Mouse (Mus musculus): ENCODE measurements at regions not wholly inside any gene's neighbourhood (a gene's known extent, or its start where the extent isn't known, plus 50 kb on each side); places are given as distances from the start of the nearest gene placed in this dataset.
"Not testable (repeated sequence)": the region's sequence is repeated elsewhere in the genome, so short reads cannot be mapped to it uniquely, and the experiment has no call there.

DNA sequence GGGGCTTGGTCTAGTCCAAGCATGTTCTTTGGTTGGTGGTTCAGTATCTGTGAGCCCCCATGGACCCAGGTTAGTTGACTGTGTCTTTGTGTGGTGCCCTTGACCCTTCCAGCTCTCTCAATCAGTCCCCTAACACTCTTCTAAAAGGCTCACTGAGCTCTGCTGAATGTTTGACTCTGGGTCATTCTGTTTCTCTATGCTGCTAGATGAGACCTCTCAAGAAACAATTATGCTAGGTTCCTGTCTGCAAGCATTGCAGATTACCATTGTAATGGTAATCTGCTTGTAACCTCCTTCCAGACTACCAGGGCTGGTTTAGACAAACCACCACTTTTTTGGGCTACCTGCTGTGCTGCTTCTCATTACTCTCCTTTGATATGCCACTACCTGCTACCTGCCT is 2863.9 kb downstream of the Gm37988 start:
- Histone ChIP-seq H3K9ac (replicated peaks; ENCODE audit: low read length) (no peak overlapping the region), H3K9me3 (ENCODE audit: control insufficient read depth, low read length) (no peaks in the 10 kb centered on the region), H3K4me2 (ENCODE audit: low read length) (no peak overlapping the region), H3K4me3 (replicated peaks; ENCODE audit: low read depth, low read length) (no peak overlapping the region), H3K27me3 (ENCODE audit: control insufficient read depth, insufficient read depth, low read length) (no peaks in the 10 kb centered on the region), H3K27ac (replicated peaks; ENCODE audit: low read depth, low read length) (no peak overlapping the region), H3K36me3 (ENCODE audit: control insufficient read depth, insufficient read depth, low read length) (no peaks in the 10 kb centered on the region), H3K4me1 (ENCODE audit: control insufficient read depth, insufficient read depth, low read length) (no peaks in the 10 kb centered on the region)
- ATAC-seq (ENCODE audit: low FRiP score, low TSS enrichment) (no peak), DNase-seq (no peak)

DNA sequence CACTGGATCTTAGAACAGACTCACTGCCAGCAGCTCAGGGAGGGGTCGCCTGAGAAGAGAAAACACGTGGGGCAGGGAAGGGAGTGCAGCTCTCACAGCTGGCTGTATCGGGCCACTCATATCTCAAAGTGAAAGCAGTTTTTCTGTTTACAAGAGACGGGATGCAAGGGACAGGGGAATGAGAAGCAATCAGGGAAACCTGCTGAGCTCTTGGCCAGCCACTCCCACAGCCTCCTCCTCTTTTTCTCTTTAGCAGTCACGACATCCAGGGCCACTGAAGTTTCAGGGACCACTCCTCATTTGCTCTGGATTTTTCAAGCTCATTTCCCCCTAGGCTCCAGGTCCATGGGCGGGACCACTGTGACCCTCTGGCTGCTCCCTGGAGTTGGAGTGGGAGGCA is 2901.5 kb downstream of the Gm37988 start:
- not testable (repeated sequence) for H3K9me3 ChIP-seq (ENCODE audit: control insufficient read depth, low read length); H3K27ac ChIP-seq (replicated peaks; ENCODE audit: low read depth, low read length); H3K4me2 ChIP-seq (ENCODE audit: low read length); H3K4me1 ChIP-seq (ENCODE audit: control insufficient read depth, insufficient read depth, low read length); H3K36me3 ChIP-seq (ENCODE audit: control insufficient read depth, insufficient read depth, low read length); H3K4me3 ChIP-seq (replicated peaks; ENCODE audit: low read depth, low read length); H3K27me3 ChIP-seq (ENCODE audit: control insufficient read depth, insufficient read depth, low read length); H3K9ac ChIP-seq (replicated peaks; ENCODE audit: low read length); DNase-seq; ATAC-seq (ENCODE audit: low FRiP score, low TSS enrichment)
- 90% methylated on average over 6 of the region's 6 CpGs for WGBS

DNA sequence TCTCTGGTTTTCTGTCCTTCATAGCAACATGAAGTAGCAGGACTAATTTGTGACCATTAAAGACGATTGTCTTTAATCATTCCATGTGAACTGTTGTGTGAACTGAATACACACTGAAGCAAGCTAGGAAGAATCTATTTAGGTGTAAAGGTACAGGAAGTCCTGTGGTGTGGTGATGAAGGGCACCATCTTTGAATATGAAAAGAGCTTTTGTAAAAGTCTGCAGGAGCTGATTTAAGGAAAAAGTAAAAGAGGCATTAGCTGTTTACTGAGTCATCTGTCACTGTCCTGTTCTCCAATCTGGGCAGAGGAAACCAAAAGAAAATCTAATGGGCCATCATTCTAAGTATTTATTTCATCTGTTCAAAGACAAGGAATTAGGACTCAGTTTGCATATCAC is 2925.0 kb downstream of the Gm37988 start:
- Histone ChIP-seq H3K27ac (replicated peaks; ENCODE audit: low read depth, low read length) (no peak overlapping the region), H3K36me3 (ENCODE audit: control insufficient read depth, insufficient read depth, low read length) (no peaks in the 10 kb centered on the region), H3K4me2 (ENCODE audit: low read length) (no peak overlapping the region), H3K27me3 (ENCODE audit: control insufficient read depth, insufficient read depth, low read length) (no peaks in the 10 kb centered on the region), H3K9me3 (ENCODE audit: control insufficient read depth, low read length) (no peaks in the 10 kb centered on the region), H3K4me3 (replicated peaks; ENCODE audit: low read depth, low read length) (no peak overlapping the region), H3K4me1 (ENCODE audit: control insufficient read depth, insufficient read depth, low read length) (no peaks in the 10 kb centered on the region), H3K9ac (replicated peaks; ENCODE audit: low read length) (no peak overlapping the region)
- WGBS: 55% methylated on average over 1 of the region's 1 CpGs
- DNase-seq (no peak), ATAC-seq (ENCODE audit: low FRiP score, low TSS enrichment) (no peak)

DNA sequence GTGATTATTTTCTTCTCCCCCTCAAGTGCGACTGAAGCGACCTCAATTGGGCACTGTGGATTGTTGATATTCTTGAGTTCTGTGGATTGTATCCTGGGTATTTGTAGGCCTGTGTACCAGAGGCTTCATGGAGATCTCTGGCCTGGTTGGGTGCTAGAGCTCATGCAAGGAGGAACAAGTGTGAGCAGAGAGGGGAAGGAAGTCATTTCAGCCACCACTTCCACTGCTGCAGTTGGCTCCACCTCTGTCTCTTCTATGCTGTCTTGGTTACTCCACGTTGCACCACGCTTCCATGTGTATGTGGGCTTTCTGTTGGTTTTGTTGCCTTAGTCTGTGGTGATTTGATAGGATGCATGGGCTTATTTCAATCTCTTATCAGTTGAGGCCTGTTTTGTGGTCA is 2929.6 kb downstream of the Gm37988 start:
- 92% methylated on average over 4 of the region's 4 CpGs for WGBS
- Histone ChIP-seq H3K9me3 (ENCODE audit: control insufficient read depth, low read length) (no peaks in the 10 kb centered on the region), H3K4me1 (ENCODE audit: control insufficient read depth, insufficient read depth, low read length) (no peaks in the 10 kb centered on the region), H3K9ac (replicated peaks; ENCODE audit: low read length) (no peak overlapping the region), H3K27ac (replicated peaks; ENCODE audit: low read depth, low read length) (no peak overlapping the region), H3K36me3 (ENCODE audit: control insufficient read depth, insufficient read depth, low read length) (no peaks in the 10 kb centered on the region), H3K4me3 (replicated peaks; ENCODE audit: low read depth, low read length) (no peak overlapping the region), H3K27me3 (ENCODE audit: control insufficient read depth, insufficient read depth, low read length) (no peaks in the 10 kb centered on the region), H3K4me2 (ENCODE audit: low read length) (no peak overlapping the region)
- DNase-seq (no peak), ATAC-seq (ENCODE audit: low FRiP score, low TSS enrichment) (no peak)

DNA sequence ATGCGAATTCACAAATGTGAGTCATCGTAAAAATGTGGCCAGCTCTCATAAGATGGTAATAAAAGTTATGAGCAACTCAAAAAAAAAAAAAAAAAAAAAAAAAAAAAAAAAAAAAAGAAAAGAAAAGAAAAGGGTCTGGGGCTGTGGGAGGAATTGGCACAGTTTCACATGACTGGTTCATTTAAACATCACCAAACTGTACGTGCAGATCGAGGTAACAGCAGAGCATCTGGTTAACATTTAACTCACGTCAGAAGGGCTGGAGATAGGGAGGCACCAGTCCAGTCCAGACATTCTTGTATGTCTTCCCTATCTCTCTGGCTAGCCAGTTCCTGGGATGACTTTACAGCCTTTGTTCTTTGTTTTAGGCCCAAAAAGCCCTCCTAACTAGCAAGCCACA is 2938.2 kb downstream of the Gm37988 start:
- H3K4me2 ChIP-seq (ENCODE audit: low read length): no peak overlapping the region
- H3K9ac ChIP-seq (replicated peaks; ENCODE audit: low read length): no peak overlapping the region
- ATAC-seq (ENCODE audit: low FRiP score, low TSS enrichment): no peak
- H3K27me3 ChIP-seq (ENCODE audit: control insufficient read depth, insufficient read depth, low read length): no peaks in the 10 kb centered on the region
- H3K9me3 ChIP-seq (ENCODE audit: control insufficient read depth, low read length): no peaks in the 10 kb centered on the region
- no peaks in the 10 kb centered on the region for H3K36me3 ChIP-seq (ENCODE audit: control insufficient read depth, insufficient read depth, low read length)
- WGBS: 90% methylated on average over 5 of the region's 5 CpGs
- no peaks in the 10 kb centered on the region for H3K4me1 ChIP-seq (ENCODE audit: control insufficient read depth, insufficient read depth, low read length)
- no peak overlapping the region for H3K4me3 ChIP-seq (replicated peaks; ENCODE audit: low read depth, low read length)
- no peak overlapping the region for H3K27ac ChIP-seq (replicated peaks; ENCODE audit: low read depth, low read length)
- no peak for DNase-seq

DNA sequence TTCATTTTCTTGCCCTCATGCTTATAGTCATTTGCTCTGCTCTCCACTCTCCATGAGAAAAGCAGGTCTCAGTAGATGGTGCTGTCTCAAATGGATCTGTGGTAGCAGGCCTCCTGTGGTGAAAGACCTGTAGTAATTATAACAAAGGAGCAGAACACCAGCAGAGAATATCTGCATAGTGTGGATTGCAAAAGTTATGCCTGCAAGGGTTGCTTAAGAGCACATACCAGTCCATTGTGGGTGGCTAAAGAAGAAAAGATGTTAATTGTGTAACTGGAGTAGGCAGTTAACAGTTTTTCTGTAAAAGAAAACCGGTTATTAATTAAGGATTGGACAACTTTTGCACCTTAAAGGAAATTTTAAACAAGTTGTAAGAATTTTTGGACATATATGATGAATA is 2969.0 kb downstream of the Gm37988 start:
- DNase-seq (no peak), ATAC-seq (ENCODE audit: low FRiP score, low TSS enrichment) (no peak)
- Histone ChIP-seq H3K27me3 (ENCODE audit: control insufficient read depth, insufficient read depth, low read length) (no peaks in the 10 kb centered on the region), H3K4me2 (ENCODE audit: low read length) (no peak overlapping the region), H3K4me1 (ENCODE audit: control insufficient read depth, insufficient read depth, low read length) (peaks cover 5% of the 10 kb centered on the region; the same call in 1 of the 2 replicates), H3K9ac (replicated peaks; ENCODE audit: low read length) (no peak overlapping the region), H3K36me3 (ENCODE audit: control insufficient read depth, insufficient read depth, low read length) (no peaks in the 10 kb centered on the region), H3K4me3 (replicated peaks; ENCODE audit: low read depth, low read length) (no peak overlapping the region), H3K27ac (replicated peaks; ENCODE audit: low read depth, low read length) (no peak overlapping the region), H3K9me3 (ENCODE audit: control insufficient read depth, low read length) (no peaks in the 10 kb centered on the region)
- WGBS: 20% methylated on average over 1 of the region's 1 CpGs

DNA sequence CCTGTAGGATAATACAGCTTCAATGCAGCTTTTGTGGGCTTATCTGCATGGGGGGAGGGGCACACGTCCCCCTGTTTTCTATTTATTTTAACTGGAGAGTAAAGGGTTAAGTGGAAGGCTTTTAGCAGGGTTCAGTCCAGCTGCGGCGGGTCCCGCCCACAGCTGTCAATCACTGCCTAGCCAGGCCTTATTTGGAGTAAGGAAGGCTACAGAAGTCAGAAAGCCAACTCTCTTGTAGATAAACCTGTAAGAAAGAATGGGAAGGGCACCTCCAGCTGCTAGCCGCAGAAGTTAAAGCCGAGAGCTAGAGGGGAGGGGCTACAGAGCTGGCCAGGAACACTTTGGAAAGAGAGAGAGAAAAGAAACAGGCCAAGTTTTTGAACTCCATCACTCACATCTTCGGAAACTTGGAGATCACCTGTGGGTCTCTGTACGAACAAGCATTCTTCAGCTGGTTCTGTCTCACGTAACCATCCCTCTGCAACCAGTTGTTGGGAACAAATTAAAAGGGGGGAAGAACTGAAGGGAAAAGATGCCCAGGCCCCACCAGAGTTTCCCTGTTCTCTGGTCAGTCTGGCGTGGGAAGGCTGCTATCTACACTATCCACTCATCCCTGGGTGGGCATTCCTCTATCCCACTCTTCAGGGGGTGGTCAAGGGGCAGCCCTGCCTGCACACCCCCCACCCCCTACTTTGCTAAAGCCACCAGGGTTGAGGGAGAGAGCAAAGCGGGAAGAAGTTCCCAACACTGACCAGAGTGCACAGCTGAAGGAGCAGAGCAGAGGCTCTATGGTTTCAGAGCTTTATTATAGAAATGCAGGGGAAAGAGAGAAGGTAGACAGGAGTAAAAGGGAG is 2969.7 kb downstream of the Gm37988 start:
- ATAC-seq (ENCODE audit: low FRiP score, low TSS enrichment): peak; percentile 57; the same call in 1 of the 2 replicates
- Histone ChIP-seq H3K4me3 (replicated peaks; ENCODE audit: low read depth, low read length) (no peak overlapping the region), H3K4me1 (ENCODE audit: control insufficient read depth, insufficient read depth, low read length) (peaks cover 5% of the 10 kb centered on the region; the same call in 1 of the 2 replicates), H3K27me3 (ENCODE audit: control insufficient read depth, insufficient read depth, low read length) (no peaks in the 10 kb centered on the region), H3K36me3 (ENCODE audit: control insufficient read depth, insufficient read depth, low read length) (no peaks in the 10 kb centered on the region), H3K4me2 (ENCODE audit: low read length) (no peak overlapping the region), H3K9ac (replicated peaks; ENCODE audit: low read length) (no peak overlapping the region), H3K9me3 (ENCODE audit: control insufficient read depth, low read length) (no peaks in the 10 kb centered on the region), H3K27ac (replicated peaks; ENCODE audit: low read depth, low read length) (no peak overlapping the region)
- DNase-seq: peak; percentile 51
- 6% methylated on average over 11 of the region's 11 CpGs for WGBS

DNA sequence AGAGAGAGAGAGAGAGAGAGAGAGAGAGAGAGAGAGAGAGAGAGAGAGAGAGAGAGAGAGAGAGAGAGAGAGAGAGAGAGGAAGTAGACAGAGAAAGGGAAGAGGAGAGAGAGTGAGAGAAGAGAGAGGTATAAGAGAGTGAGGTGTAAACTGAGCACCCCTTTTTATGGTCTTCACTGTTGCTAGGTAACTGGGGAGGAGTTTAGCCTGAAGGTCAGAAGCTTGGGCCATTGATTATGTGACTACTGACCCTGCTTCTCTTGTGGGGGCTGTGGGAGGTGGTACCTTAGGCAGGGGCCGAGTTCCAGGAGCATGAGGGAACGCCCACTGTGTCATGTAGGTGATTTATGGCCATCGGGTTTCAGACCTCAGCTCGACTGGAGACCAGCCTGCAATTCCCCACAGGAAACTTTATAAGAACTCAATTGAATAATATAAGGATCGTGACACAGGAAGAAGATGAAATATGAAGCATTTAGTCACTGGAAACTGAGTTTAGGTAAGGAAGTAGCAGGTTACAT is 2970.4 kb downstream of the Gm37988 start:
- ATAC-seq (ENCODE audit: low FRiP score, low TSS enrichment); H3K27me3 ChIP-seq (ENCODE audit: control insufficient read depth, insufficient read depth, low read length); H3K36me3 ChIP-seq (ENCODE audit: control insufficient read depth, insufficient read depth, low read length); H3K4me1 ChIP-seq (ENCODE audit: control insufficient read depth, insufficient read depth, low read length); DNase-seq; H3K4me2 ChIP-seq (ENCODE audit: low read length); H3K4me3 ChIP-seq (replicated peaks; ENCODE audit: low read depth, low read length); H3K9me3 ChIP-seq (ENCODE audit: control insufficient read depth, low read length); H3K9ac ChIP-seq (replicated peaks; ENCODE audit: low read length); H3K27ac ChIP-seq (replicated peaks; ENCODE audit: low read depth, low read length): not testable (repeated sequence)
- WGBS: 25% methylated on average over 5 of the region's 5 CpGs

DNA sequence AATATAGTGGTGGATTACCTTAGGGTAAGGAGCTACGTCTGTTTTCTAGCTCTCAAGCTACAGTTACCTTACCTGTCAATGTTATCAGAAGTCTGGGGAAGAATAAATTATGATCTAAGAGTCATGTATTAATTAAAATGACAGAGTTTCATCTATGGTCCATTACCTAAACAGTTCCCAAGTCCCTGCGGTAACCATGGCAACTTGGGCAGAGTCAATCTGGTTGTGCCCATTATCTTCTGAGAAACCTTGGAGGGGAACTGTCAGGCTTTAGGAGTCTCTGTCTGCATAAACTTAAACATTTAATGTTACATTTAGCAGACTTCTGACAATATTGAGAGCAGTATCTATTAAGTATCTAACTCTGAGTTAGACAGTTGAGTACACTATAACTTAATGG is 2971.0 kb downstream of the Gm37988 start:
- 63% methylated on average over 2 of the region's 2 CpGs for WGBS
- ATAC-seq (ENCODE audit: low FRiP score, low TSS enrichment): no peak
- Histone ChIP-seq H3K9me3 (ENCODE audit: control insufficient read depth, low read length) (no peaks in the 10 kb centered on the region), H3K9ac (replicated peaks; ENCODE audit: low read length) (no peak overlapping the region), H3K4me1 (ENCODE audit: control insufficient read depth, insufficient read depth, low read length) (peaks cover 5% of the 10 kb centered on the region; the same call in 1 of the 2 replicates), H3K4me2 (ENCODE audit: low read length) (no peak overlapping the region), H3K27ac (replicated peaks; ENCODE audit: low read depth, low read length) (no peak overlapping the region), H3K27me3 (ENCODE audit: control insufficient read depth, insufficient read depth, low read length) (no peaks in the 10 kb centered on the region), H3K36me3 (ENCODE audit: control insufficient read depth, insufficient read depth, low read length) (no peaks in the 10 kb centered on the region), H3K4me3 (replicated peaks; ENCODE audit: low read depth, low read length) (no peak overlapping the region)
- peak; percentile 23 for DNase-seq

All from midbrain, embryonic 14.5 days (tissue).